Mouse (Mus musculus) spleen, postnatal 10 days (tissue): Measurements from ENCODE around the gene Sdr42e1.
A peak's percentile ranks its signal among the peaks of the same experiment; 100 is the strongest.

ENCODE experiments used
- DNase-seq, 2 experiments: peaks; one replicate each; pipeline ENCODE4 v3.0.0; 2021 to 2022; ENCODE audit warnings: low spot score in 2 of 2

Gene Sdr42e1

DNA sequence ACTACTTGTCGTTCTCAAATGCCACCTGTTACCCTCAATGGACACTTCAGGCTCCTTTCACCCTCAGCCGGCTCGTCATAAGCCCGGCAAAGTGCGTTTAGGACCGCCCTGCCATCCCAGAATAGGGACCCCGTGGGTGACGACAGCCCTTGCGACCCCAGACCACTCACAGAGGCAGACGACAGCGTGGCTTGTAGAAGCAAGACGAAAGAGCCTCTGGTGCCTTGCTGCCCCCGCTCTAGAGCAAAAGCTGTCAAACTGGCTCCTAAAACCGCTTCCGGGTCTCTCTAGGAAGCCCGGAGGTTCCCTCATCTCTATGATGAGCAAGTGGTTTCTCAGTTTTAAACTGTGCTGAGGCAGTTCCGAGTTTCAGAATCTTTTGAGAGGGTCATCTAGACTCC lies at the start of gene Sdr42e1:
Gene Sdr42e1, minus strand, starts transcription at position 260 of the 401 bp plus-strand sequence.
- DNase-seq = peak; percentile 12 to 65

DNA sequence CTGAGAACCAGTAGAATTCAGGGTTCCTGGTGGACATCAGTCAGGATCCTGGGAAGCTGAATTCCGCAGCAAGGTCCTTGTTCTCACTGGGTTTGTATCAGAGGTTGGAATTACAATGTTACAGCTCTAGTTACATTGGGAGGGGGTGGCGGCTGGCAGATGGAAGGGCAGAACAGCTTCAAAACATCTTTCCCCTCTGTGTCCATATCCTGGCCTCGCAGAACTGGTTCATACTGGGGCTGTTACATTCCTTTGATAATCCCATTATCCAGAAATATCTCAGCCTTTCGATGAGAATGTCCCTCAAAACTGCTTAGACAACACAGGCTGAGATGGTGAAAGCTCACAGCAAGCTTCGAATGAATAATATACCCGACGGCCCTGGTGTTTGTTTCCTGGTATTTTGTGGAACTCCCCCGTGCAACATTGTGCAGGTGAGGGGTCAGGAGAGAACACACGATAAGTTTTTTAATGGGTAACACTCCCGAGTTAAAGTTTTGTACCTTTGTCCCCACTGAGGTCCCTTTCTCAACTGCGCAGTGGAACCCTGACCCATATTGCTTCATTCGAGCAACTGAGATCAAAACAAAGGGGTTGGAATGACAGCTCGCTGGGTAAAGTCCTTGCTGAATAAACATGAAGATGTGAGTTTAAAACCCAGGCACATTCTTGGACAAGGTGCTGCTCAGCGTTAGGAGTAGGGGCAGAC lies 44.8 kb upstream of the Sdr42e1 start:
- DNase-seq = no peak

DNA sequence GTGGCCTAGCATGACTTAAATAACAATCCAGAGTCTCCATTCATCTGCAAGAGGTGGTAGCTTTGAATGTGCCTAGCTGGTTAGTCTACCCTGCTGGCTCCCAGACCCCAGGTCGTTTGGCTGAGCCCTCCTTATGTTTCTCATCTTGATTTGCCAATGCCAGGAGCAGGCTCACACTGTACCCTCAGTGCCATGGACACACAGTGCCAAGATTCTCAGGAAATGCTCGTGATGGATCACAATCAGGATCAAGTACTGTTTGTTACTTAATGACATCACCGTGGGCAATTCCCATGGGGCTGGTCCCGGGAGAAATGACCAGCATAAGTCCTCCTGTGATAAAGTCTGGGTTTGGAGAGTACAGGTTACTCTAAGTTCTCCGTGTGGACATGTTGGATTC lies 42.4 kb upstream of the Sdr42e1 start:
- no peak for DNase-seq

DNA sequence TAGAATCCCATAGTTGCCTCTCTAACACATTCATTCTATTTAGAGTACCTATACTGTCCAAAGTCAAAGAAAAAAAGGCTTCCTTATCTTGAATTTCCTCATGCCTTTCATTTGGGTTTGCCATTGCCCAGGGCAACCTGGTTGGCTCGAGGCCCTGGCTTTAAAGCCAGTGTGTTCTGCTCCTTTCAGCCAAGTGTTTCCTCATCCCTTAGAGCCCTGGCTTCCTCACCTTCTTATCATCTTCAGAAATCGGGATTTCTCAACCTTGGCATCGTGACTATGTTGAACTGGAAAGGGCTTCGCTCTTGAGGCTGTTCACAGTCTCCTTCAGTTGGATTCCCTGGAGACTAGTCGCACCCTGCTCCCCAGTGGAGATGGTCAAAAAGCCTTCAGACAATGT lies 41.1 kb upstream of the Sdr42e1 start:
- DNase-seq = no peak

DNA sequence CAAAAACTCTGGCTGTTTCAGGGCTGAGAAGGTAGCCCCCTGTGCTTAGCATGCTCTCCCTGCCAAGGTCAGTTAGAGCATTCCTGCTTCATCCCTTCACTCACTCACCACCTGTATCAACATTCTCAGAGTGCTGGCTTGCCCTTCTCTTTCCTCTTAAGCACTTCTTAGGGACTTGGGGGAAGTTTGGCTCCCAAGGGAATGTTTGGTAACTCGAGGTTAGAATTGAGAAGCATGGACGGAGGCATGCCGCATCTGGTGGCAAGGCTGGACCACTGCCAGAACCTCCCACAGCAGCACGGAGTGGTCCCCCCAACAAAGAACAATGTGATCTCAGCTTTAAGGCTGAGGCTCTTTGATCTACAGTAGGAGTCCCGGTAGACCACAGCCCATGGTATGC lies 38.7 kb upstream of the Sdr42e1 start:
- DNase-seq = no peak

DNA sequence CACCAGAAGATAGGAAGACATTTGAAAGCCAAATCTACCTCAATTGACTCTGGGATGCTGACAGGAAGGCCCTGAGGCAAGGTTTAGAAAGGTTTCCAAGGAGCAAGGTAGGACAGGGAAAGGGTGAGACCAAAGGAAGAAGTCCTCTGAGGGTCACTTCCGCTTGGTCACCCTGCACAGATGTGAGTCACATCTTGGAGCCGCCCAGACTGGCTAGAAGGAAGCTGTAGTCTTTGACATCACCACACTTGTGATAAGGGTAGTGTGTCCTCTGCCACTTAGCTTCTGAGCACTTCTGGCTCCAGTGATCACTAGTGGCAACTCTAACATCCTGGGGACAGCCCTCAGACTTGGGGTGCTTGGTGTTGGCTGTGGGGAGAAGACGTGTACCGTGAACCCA lies 32.7 kb upstream of the Sdr42e1 start:
- no peak for DNase-seq

DNA sequence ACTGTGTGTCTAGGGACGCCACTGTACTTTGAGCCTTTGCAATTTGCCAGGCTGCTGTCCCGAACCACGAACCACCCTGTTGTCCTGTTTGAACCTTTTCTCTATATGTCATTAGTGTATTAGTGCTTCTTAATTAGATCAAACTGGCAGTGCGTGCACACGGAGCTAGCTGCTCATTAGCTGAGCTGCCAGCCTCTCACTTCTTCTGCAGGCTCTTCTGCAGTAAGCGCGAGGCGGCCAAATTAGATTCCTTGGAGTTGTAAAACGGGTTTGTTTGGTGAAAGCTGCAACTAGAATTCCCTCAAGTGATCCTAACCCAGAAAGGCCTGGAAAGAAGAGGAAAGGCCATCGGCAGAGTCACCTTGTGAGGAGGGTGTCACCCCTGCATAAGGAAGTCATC lies 29.2 kb upstream of the Sdr42e1 start:
- DNase-seq = no peak

DNA sequence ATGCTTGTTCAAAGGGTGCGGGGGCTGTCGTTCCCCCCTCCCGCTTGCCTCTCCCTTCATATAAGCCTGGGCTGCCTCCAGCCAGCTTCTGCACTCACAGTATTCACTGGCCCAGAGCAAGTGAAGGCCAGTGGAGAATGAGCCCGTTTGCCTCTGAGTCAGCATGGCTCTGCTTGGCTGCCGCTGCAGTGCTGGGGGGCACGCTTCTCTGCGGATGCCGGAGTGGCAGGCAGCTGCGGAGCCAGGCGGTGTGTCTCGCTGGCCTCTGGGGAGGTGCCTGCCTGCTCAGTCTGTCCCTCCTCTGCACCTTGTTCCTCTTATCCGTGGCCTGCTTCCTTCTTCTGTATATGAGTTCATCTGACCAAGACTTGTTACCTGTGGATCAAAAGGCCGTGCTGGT lies 28.4 kb upstream of the Sdr42e1 start, which contains the start of gene Hsd17b2:
Gene Hsd17b2, plus strand, starts transcription at position 46 of the 400 bp plus-strand sequence.
- peak in 1 of 2 experiments; percentile 43 for DNase-seq

DNA sequence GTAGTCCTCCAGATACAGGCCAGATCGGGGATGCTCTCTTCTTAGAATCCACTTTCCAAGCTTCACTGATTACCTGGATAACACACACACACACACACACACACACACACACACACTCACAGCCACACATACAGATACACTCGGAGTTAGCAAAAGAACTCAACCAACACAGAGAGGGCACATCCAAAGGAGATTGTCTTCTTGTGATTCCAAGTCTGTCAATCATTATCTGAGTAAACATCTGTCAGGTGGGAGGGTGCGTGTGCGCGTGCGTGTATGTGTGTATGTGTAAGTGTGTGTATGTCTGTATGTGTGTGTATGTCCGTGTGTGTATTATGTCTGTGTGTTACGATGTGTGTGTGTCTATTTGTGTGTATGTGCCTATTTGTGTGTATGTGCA lies 27.8 kb upstream of the Sdr42e1 start:
- DNase-seq = no peak

DNA sequence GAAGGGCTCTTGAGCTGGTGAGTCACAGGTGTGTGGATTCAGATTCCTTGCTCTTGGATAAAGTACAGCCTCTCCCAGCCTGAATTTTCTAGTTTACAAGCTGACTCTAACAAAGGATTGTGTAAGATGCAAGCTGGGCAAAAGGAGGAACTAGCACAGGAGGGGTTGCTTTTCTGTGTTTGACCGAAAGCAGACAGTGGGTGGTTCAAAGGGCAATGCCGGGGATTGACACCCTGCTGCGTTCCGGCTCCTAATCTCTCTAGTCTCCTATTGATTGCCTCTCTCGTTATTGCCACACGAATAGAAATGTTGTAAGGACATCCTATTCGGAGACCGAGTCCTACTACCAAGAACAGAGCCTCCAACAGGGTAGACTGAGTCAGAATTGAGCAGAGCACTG lies 27.2 kb upstream of the Sdr42e1 start:
- no peak for DNase-seq

DNA sequence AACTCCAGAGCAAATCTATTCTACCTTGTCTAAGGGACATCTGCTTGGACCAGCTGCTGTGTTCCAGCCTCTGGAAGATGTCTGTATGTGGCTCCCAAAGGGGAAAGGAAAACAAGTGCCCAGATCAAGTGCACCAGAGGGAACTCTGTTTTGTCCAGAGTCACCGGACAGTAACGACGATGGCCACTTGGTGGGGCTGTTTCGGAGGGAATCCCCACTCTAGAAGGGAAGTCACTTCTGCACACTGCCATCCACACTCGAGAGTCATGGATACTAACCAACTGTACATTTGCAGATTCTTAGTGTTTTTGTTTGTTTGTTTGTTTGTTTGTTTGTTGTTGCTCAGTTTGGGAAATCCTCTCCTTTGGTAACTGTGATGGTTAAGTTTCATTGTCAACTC lies 23.8 kb upstream of the Sdr42e1 start:
- peak in 1 of 2 experiments; percentile 40 for DNase-seq

DNA sequence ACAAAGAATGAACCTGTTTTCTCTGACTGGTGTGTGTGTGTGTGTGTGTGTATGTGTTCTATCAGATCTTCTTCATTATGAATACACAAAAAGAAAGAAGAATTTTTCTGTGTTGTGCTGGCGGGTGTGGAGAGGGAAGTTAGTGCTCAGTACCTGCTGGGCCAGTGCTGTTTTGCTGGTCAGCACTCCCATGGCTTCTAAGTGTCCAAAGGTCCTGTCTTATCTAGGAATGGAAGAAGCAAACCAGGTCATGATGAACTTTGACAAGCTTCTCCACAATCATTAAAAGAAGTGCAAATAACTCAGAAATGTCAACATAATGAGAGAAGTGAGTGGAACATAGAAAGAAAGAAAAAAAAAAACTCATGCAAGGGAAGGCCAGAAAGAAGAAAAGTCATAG lies 22.1 kb upstream of the Sdr42e1 start:
- DNase-seq = no peak

DNA sequence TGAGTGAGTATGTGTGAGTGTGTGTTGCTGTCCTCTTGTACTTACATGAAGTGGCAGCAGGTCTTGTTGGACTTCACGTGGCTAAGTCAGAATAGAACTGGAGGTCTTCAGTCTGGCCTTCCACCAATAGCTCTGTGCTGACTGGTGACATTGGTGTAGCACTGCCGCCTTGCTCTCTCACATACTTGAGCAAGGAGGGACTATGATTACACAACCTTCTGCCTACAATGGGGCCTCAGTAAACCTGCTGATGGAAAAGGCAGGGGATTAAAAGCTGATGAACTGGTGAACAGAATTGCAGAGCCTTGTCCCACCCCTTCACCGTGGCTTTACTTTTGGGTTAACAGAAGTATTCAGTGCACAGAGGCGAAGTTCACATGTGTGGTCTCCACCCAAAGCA lies 18.6 kb upstream of the Sdr42e1 start:
- DNase-seq = no peak

DNA sequence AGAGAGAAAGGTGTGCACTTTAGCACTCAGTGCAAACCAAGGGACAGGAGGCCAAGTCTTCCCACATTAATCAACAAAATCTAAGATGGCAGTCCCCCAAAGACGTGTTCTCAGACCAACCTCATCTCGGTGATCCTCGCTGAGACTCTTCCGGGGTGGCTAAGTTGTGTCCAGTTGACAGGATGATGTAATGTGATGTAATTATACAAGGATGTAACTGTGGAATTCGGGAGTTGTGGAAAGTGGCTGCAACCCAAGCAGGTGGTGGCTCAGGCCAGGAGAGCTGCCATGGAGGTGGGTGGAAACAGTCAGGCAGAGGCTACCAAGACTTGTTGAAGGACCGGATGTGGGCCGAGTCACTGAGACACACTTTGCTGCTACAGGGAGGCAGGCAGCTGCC lies 14.4 kb upstream of the Sdr42e1 start:
- DNase-seq = no peak

DNA sequence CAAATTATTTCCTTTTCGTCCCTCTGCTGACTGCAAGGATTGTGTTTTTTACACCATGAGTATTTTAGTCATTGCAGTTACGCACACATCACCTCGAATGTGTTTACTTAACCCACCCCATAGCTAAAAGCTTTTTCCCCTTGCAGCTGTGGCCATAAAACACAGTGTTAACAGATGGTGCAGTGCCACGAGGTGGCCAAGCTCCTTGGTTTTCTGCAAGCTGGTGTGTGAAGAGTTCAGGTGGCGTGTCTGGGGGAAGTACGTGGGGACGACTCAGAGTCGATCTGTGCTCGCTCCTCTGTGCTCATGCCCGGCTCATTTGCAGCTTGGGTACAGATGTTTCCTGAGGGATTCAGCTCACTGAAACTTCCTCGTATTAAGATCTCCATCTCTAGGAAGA lies 11.0 kb upstream of the Sdr42e1 start:
- DNase-seq = no peak

DNA sequence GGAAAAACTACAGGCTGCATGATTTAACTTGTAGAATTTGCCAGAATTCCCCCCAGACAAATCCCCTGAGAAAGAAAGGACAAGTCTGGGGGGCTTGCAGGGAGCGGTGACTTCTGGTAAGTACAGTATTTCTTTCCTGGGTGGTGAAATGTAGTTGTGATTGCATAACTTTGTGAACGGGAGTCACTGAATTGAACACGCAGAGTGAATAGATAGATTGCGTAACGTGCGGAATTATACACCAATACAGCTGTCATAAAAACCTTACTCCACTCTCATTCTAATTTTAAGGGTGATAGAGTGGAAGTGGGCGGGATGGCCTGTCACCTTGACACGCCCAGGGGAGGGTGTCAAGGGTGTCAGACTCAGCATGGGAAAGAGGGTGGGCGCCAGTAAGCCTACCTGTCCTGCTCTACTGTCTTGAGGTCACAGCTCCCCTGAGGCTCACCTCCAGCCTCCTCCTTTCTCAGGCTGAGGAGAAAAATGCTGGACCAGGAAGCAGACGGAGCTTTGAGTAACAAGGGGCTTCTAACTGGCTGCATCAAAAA lies 10.5 kb upstream of the Sdr42e1 start:
- DNase-seq = no peak

DNA sequence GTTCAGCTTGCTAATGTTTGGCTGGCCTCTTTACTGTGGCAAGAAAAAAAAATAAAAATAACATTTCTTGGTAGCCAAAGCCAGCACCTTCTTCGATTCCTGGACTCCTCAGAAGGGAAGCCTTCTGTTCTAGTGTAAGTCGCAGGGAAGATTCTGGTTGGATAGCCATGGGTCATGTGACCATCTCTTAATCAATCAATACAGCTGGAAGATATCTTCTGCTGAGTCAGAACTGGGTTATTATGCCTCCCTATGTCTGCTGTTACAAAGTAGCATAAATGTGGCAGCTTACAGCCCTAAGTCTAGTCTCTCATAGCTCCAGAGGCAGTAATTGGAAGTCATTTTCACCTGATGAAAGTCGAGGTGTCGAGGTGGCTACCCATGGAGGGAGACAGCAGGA lies 5.2 kb upstream of the Sdr42e1 start:
- DNase-seq = no peak

DNA sequence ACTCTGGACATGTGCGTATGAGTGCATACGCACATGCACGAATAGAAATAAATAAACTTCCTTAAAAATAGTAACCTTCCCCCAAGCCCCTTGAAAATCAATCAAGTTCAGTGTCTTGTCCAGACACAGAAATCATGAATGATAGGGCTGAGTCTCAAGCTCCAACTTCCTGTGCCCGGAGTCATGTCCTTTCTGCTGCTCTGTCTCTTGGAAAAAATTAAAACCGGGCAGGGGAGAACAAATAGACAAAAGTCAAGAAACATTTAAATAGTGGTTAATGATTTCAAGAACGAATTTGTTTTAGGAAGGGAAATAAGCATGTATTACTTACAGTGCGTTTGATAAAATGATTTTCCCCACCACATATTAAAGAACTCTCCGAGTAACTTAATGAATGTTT lies 3.5 kb upstream of the Sdr42e1 start:
- DNase-seq = no peak

DNA sequence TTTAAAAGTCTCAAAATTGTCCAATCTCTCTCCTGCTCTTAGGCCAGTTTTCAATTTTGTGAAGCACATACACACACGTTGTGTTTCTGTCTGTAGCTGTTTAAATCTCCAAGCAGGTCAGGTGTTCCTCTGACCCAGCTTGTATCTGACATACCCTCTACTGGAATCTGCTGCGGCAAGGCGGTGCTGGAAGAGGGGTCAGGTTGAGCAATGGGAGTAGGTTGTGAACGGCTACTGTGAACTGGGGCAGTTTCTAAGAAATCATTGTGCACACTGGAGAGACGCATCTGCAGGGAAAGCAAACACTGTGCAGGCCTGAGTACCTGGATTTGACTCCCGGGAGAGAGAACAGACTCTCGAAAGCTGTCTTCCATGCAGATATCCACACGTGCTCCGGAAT lies 3.0 kb upstream of the Sdr42e1 start:
- DNase-seq = no peak

DNA sequence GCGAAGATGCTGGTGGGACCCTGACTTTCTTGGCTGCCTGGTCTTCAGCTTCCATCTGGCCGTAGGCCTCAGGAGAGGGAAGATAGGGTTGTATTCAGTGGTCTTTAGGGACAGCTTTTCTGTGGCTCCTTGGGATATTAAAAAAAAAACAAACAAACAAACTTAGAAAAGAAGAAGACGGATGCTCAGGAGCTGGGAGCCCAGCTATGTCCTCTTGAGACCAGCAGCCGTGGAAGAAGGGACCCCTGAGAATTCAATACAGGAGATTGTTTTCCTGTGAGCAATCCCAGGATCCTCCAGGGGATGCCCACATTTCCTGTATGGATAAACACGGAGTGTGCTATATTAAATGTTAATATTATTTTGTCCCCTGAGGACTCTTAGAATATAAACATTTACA lies 1.7 kb upstream of the Sdr42e1 start:
- DNase-seq = no peak

DNA sequence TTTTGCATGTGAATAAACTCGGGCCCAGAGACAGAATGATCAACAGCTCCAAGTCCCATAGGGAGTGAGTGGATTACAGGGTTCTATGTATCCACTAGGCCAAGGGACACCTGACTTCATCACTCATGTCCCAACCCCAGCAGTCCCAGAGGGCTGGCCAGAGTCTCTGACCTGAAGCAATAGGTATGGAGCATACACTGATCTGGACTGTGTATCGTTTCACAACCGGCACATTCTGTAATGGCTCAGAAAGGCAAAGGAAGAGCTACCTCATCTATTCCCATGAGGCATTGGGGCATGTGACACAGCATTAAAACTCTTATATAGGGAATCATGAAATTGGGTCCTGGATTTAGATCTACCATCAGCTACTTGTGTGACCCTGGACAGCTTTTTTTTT lies 931 bp downstream of the Sdr42e1 start:
- DNase-seq = no peak

DNA sequence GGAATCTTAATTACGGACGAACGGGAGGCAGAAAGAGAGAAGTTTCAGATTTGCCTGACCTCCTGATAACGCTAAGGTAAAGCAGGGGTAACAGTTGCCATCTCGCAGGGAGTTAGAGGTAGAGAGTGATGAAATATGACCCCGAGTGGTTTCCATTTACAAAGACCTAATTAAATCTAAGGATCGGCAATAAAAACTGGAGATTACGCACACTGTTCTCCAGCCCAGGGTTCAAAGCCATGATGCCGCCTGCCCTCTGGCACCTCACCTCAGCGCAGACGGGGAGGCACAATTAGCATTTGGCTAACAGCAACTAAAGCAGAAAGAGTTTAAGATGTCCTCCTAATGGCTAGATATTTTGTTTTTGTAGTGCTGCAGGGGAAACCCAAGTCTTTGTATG lies 3.0 kb downstream of the Sdr42e1 start:
- DNase-seq = no peak

DNA sequence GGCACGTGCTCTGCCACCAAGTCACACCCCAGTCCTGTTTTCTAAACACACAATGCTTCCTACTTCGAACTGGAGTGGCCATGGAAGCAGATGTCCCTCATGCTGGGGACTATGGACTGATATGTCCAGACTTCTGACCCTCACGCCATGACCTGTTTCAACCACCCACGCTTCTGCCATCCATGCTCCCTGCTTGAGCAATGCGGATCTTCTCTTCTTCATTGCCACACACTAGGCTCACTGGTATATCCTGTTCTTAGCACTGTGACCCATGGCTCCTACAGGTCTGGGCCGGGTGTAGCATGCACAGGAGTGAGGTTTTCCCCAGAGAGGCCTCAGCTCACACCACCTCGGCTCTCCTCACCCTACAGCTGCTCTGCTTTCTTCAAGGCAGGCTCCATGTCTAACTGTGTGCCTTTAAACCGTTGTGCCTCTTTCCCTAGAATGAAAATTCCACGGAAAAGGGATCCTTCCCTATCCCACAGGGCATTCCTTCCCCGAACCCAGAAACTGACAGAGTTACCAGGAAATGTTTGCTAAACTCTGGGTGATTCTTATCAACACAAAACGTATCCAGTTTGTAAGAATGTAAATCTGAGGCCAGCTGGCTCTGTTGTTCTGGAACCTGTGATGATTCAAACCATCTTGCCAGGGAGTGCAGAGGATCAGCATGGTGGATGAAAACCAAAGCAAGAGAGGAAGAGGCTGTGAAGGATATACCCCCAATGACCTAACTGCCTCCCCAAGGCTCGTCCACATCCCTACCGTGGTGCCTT lies 6.0 kb downstream of the Sdr42e1 start:
- DNase-seq = no peak
